Mouse (Mus musculus) adrenal gland, postnatal 10 days (tissue): Measurements from ENCODE around the gene Htr3b. TPM values are rescaled to one million over a fixed set of nuclear protein-coding genes. Genes with fewer than 3 reads are reported as not detected.
"Not testable (repeated sequence)": the region's sequence is repeated elsewhere in the genome, so short reads cannot be mapped to it uniquely, and the experiment has no call there.

Experiments used
- DNase-seq: peaks from one replicate; pipeline ENCODE4 v3.0.0; 2021; ENCODE audit warnings: mixed read lengths
- long read RNA-seq, 2 experiments: library from polyadenylated mRNA; stranded (forward); transcript quantifications; one replicate each; pipeline ENCODE4 v2.0.0; 2021
- total RNA-seq, 2 experiments: library from RNA; stranded (reverse); gene quantifications; 2 replicates each; pipeline ENCODE4 v1.2.3; 2021

Htr3b gene
- total RNA-seq = 1 to 10 TPM; 2.0 to 4.5 TPM
- long read RNA-seq, experiment 1, transcript Htr3b-201 (9 exons, 2,411 nt) = major isoform, 5 of 6 reads
- long read RNA-seq, experiment 1, partial matches to known transcripts = 0 of 6 reads
- long read RNA-seq, experiment 1, other reads (novel, unspliced or antisense) = 1 of 6 reads
- long read RNA-seq, experiment 2, partial matches to known transcripts = 0 of 4 reads
- long read RNA-seq, experiment 2, other reads (novel, unspliced or antisense) = 0 of 4 reads

DNA sequence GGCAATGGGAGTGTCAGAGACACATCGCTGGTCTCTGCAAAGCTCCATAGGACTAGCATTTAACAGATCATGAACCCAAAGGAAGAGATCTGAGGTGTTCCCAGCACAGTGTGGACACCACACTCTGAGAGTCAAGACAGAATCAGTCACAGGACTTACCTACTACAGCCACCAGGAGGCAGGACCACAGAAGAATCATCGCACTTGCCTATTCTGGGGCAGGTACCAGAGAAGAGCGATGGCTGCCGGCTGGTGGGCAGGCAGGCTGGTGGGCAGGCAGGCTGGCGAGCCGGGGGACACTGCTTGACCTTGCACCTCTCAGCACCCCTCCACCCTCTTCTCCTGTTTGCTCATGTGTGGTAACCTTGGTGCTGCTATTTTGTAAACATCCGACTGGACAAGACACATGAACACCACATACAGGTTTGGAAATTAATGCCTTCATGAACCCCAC, at the start of gene Htr3b:
TSS of gene Htr3b (minus strand) at position 404 of the 454 bp plus-strand sequence.
- DNase-seq = peak; percentile 13

DNA sequence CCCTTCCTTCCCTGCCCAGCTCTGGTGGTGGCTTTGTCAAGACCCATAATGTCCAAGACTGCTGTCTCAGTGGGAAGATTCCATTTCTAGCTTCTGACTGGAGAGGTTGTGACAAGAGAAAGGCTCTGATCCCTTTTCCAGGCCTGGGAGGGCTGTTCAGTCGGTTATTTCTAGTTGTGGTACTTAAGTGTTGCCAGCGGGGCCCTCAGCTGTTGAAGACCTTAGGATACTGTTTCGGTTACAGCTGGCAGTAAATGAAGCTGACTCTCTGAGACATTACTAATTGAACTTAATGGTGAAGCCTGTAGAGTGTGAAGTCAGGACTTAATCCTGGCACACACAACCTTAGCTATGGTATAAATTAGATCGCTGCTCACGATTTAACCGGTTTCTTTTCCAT, 34.5 kb upstream of the Htr3b start:
- no peak for DNase-seq

DNA sequence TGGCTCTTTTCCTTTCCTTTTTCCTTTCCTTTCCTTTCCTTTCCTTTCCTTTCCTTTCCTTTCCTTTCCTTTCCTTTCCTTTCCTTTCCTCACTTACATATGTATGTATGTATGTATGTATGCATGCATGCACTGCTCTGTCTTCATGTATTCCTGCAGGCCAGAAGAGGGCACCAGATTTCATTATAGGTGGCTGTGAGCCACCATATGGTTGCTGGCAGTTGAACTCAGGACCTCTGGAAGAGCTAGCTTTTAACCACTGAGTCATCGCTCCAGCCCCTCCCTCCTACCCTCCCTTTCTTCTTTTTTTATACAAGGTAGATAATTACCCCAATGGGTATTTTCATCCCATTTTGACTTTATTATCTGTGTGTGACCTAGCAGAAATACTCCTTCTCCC, 30.9 kb upstream of the Htr3b start:
- DNase-seq = no peak

DNA sequence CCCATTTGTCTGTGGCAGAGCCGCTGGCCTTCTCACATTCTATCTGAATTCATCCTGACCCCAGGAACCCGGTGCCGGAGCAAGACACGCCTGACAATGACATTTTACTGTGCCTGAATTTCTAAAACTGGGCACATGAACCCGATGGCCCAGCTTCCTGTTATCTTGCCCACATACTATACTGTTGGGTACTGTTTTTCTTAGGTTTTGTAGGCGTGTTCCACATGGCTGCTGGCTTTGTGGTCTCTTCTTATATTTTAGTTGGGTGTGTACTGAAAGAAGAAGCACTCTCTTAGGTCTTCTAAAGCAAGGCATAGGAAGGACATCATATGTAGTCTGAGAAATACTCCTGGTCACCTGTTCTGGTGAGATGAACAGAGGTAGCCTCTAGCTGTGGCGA, 30.0 kb upstream of the Htr3b start:
- no peak for DNase-seq

DNA sequence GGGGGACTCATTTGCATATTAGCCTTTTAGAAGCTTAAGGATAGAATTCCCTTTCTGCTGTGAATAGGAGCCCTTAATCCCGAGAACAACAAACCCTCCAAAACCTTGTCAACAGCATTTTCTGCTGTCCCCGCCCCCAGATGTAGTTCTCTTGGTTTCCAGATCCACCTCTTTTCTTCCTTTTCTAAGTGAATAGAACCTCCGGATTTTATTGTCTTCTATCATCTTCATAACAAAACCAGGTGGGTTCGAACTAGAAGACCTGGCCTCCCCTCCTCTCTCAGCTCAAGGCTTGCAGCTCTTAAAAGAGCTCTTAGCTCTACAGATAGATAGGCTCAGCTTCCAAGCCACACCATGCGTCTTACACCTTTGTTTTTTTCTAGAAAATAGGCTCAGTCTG, 26.9 kb upstream of the Htr3b start:
- DNase-seq = no peak

DNA sequence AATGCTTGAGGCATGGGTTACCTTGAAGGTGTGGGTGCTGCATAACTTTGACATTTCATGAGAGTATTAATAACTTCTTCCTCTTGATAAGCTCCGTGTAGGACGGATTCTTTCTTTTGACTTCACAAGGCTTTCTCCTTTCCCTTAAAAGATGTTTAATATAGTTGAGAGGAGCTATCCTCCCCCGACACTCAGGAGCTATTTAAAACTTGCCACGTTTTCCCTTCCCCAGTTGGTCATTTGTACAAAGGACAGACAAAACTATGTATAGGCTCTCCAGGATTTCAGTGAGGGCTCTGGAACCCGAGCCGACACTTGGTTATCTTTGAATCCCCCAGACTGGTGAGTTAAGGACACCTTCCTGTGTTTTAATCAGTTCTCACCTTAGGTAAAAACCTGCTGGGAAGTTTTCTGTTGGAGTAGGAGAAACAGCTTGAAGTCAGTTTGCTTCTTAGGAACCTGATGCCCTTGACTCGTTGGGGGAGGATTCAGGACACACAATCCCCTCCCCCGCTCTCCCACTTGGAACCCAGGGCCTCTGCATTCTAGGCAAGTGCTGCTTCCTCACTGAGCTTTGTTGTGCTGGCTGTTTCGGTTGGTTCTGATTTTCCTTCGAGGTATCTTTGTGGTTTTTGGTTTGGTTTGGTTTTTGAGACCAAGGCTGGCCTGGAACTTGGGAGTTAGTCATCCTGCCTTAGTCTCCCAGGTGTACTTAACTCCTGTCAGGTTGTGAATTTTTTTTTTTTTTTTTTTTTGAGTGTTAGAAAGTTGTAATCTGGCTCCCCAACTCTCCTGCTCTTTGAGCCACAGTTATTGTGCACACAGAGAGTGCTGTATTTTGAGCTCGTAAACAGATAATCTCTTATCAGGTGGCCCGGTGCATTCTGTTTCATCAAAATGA, 22.7 kb upstream of the Htr3b start:
- peak; percentile 30 for DNase-seq

DNA sequence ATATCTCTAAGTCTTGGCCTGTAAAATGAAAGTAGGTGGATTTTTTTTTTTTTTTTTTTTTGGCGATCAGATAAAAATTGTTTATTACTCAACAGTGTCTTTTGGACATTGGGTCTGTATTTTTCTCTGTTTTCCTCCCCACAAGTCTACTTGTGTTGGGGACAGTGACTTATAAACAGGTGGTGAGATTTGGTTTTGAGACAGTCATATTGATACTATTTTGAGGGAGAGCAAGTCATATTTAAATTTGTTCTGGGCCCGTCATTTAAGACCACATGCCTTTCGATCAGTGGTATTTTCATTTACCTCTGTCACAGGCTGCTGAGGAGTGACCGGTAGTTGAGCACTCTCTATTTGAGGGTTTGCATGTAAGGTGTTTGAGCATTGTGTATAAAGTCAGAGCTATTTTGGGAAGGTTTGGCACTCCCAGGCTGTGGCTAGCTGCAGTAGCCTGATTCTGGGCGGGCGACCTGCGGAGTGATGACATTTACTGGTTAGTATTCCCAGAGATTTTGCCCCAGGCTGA, 21.9 kb upstream of the Htr3b start:
- DNase-seq = peak; percentile 35

DNA sequence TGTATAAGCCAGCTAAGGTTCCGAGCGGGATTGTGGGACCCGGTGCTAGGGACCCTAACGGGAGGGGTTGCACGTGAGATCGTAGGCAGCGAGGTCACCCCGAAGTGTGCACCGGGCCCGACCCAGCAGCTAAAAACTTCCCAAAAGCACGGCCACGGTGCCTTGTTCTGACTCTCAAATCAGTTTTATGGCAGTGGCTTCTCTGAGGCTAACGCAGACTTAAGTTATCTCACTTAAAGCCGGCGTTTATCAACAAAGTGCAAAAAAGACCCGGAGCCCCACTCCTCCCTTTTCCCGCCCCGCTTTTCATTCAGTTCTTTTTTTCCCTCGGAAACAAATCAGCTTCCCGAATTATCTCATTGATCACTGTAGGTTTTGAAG, 20.9 kb upstream of the Htr3b start:
- no peak for DNase-seq

DNA sequence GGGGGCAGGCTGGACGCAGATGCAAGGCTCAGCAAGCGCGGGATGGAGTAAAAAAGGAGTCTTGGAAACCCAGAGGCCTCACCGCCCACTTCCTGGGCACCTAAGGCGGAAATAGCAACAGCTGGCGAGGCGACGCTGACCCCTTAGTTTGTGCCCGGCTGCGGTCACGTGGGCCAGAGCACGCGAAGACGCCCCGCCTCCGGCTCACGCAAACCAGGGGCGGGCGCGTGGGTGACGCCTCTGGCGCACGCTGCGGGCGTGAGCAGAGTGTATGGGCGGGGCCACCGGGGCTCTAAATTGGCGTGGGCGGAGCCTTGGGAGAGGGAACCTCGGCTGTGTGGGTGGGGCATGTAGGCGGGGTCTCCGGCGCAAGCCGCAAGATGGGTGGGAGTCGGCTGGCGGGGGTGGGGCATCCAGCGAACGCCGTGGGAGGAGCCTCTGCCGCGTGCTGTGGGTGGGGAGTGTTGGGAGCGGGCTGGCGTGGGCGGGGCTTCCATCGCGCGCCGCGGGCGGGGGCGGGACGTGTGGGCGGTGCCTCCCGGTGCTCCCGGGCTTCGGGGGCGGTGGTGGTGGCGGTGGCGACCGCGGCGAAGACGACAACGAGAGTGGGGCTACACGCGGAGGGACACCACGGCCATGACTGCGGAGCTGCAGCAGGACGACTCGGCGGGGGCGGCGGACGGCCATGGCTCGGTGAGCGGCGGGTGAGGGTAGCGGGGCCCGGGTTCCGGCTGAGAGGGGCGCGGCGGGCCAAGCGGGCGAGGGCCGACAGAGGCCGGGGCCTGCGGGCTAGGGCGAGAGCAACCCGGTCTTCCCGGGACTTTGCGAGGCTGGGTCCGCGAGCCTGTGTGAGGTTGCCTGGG, 20.3 kb upstream of the Htr3b start, which contains the start of gene Usp28:
TSS of gene Usp28 (plus strand) at position 531 of the 863 bp plus-strand sequence.
- peak; percentile 100 for DNase-seq

DNA sequence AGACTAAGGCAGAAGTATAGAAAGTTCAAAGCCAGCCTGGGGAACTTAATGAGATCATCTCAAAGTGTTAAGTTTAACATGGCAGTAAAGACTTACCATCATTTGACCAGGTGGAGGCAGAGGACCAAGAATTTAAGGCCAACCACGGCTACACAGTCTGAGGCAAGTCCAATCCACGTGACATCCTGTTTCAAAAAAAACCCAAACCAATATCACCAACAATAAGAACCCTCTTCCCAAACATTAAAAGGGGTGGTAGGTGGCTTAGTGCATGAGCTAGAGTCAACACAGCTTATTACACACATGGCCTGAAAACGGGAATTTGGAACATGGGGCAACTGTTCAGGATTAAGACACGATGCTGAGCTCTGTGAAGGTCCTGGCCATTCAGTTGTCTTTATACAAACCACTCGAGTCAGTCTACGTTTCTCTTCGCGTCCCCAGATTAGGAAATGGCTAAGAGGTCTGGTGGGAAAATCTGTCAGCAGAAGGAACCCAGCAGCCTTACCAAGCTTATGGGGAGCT, 19.6 kb upstream of the Htr3b start:
- DNase-seq = no peak

DNA sequence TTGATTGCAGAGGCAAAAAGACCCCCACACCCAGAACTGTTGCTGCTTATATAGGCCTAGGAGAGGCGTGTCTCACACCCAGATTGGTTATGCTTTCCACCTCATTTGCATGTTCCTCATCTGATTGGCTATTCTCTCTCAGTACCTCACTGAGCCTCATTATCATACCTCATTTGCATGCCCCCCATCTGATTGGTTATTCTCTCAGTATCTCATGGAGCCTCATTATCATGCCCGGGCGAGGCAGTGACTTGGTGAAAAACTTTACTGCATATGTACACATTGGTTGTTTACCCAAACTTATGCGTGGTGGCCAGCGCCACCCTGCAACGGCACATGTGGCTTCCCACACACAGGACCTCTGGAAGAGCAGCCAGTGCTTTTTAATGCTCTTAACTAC, 19.0 kb upstream of the Htr3b start:
- DNase-seq = not testable (repeated sequence)

DNA sequence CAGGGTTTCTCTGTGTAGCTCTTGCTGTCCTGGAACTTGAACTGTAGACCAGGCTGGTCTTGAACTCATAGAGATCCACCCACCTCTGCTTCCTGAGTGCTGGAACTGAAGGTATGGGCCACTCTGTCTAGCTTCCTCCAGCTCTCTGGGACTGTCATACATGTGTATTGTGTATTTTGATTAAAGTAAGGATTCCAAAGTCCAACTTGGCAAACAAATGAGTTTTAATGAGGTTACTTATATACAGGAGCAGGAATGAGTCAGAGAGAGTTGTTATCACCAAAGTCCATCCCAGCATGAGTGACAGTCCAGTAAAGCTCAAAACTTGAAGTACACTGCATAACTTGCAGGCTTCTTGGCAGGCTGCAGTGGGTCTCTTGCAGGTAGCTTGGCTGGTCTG, 17.0 kb upstream of the Htr3b start:
- DNase-seq = no peak

DNA sequence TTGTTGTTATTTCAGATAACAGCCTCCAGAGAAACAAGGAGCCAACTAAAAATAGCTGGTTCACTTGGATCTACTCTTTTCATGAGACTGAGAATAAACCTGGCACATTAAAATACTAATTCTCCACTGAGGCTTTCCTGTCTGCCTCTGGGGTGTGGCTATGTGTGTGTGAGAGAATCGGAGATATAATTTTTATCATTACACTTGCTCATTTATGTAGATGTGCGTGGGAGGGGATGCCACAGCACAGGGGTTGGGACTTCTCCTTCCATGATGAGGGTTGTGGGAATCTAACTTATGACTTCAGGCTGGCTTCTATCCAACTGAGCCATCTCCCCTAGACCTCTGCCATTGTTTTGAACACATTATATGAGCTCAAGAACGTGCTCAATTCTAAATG, 16.0 kb upstream of the Htr3b start:
- DNase-seq = no peak

DNA sequence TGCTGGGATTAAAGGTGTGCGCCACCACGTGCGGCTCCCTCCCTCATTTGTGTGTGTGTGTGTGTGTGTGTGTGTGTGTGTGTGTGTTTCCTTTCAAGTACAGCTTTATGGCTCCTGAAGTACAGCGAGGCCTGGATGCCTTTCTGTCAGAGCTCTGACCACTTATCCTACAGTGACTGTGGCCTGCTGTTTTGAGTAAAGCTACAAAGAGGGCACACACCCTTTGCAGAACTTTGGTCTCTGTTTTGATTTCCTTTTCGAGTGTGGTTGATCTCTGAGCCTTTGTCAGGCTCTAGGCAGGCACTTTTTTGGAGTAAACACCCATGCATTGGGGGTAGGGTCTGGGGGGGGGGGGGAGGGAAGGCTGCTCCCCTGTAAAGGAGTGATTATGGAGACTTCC, 15.6 kb upstream of the Htr3b start:
- DNase-seq = no peak

DNA sequence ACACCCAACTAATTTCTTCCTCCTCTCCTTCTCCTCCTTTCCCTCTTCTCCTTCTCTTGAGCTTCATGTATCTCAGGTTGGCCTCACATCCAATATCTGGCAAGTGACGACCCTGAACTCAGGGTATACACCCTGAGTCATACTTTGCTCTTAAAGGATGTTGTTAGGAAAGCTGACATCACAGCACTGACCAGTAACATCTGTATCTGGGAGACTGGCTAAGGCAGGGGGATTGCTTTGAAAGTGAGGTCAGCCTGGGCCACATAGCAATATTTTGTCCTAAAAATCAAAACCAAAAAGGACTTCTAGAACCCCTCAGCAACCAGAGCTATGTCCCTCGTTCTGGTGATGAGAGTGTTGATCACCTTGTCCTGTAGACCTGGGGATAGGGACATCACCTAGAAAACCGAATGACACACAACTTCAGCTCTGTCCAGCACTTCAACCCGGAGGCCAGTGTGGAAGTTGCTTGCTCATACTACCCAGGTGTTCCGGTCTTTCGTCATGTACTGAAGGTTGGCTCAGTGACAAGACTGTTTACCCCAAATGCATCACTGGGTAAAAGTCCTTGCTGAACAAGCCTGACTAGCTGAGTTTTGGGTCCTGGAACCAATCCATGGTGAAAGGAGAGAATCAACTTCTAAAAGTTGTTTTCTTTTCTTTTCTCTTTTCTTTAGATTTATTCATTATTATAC, 12.0 kb upstream of the Htr3b start:
- no peak for DNase-seq

DNA sequence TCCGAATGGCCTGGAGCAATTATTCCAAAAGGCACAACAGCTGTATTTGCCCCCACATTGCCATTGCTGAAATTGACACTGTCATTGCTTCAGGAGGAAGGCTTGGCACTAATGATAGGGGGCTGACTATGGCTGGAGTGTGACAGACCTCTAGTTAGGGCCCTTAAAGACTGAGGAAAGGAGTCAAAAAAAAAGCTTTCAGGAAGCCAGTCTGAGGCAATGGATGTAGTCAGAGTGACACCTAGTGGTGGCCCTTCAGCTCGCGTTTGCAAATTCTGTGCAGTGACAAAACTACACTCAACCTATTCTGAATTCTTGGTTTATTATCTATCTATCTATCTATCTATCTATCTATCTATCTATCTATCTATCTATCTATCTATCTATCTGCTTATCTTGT, 7.7 kb upstream of the Htr3b start:
- DNase-seq = peak; percentile 67

DNA sequence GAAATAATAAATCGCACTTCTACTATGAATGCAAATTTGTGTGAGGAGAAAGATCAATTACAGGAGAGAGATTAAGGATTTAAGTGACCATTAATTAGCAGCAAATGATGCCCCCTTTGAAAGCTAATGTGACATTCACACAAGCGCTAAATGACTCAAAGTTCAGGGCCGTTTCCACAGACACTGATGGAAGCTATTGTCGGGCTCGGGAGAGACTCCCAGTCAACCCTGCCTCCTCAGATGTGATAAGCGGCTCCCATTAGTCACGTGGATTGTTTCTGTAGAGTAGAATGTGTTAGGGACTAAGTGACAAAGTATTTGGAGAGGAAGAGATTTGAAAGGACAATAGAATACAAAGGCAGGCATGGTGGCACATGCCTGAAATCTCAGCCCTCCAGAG, 2.7 kb downstream of the Htr3b start:
- peak; percentile 16 for DNase-seq

DNA sequence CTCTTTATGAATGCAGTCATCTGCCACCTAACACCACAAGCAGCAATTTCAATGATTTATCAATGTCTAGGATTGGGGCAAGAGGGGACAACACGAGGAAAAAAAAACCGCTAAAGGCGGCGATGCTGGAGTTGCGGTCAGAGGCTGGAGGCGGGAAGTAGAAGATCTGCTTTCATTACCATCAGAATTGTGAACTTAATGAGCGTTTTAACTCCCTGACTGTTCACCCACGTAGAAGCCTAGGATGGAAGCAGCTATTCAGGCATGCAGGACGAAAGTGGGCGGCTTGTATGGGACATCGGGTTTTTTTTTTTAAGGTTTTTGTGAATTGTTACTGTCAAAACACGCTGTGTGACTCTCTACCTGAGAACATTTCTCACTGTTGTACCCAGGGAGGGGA, 3.5 kb downstream of the Htr3b start:
- DNase-seq = no peak

DNA sequence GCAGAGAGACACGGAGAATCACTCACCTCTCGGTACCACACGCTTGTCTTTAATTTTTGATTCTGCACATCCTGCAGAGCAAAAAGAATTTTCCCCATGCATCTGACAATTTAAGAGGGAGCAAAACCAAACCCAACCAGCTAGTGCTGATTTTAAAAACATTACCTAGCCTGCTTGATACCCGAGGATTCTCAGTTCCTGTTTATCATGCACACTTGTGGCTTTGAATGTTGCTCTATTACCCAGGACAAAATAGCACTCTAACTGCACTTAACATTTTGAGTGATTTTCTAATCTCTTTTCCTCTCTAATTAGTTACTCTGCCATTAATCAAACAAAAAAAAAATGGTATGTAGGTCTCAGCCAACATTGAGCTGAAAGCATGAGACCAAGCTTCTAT, 17.2 kb downstream of the Htr3b start:
- no peak for DNase-seq

DNA sequence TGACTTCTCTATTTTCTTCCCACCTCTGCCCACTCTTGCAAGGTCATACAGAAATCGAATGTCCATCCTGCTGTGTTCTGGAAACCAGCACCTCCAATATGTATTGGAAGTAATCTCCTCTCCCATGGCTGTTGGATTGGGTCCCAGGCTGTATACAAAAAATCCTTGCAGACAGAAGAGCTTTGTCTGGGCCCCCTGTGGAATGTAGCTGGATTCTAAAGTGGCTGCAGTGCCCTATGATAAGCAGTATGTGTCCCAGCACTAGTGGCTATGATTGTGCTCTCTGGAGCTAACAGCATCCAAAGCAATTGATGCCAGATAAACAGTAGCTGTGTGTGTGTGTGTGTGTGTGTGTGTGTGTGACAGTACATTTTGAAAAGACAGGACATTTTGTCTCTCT, 22.4 kb downstream of the Htr3b start:
- no peak for DNase-seq

DNA sequence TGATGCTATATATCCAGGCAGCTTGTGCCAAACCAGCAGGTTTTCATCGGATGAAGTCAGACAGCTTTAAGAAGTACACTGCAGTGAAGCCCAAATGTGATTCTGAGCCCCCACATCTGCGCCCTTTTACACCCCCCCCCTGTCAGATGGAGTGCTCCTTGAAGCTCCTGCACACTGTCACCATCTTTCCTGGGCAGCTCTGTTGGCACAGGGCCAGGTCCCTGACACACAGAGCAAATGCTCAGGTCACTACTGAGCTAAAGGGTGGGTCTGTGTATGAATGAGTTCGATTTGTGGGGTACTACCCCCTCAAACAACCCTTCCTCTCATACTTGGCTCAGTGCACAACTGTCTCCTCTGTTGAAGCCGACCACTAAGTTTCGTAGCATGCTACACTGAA, 35.4 kb downstream of the Htr3b start:
- DNase-seq = no peak

DNA sequence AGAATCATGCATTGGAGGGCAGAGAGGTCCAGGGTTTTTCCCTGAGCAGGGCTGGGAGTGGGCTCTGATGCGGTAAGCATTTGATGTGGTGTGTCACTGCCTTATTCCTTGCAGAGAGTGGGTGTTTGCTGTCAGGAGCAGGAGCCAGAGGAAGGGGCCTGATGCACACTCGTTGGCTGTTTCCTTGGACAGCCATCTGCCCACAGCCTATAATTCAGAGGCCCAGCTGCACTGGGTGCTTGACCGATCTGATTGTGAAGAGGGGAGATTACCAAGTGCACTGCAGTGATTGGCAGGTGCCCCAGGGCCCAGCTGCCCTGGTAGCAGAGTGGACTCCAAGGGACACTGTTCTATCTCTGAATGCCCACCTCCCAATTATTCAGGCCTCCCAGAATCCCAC, 36.0 kb downstream of the Htr3b start:
- no peak for DNase-seq
